Mouse (Mus musculus): ENCODE data around the gene Lipa. TPM values are rescaled to one million over a fixed set of nuclear protein-coding genes. Genes with fewer than 3 reads are reported as not detected.

Gene Lipa
- polyA plus RNA-seq, 1 experiment = not detected

GRCm38 (mm10) chr19:34445410-34446012, 81.8 kb downstream of the Lipa start:
- no peak for TF ChIP-seq GATA1 (IDR thresholded peaks at IDR 0.05; ENCODE audit: low read length)

- TF ChIP-seq GATA1 (IDR thresholded peaks at IDR 0.05; ENCODE audit: low read length) = no peak
These were observed 82.5 kb downstream of the Lipa start for GRCm38 (mm10) chr19:34444785-34445184.

Other genes with a start within 250 kb of the Lipa start
- not detected in 2 replicates for gene Fas, start 236.8 kb downstream of the Lipa start, polyA plus RNA-seq (2012)
- gene Ch25h, start 52.3 kb downstream of the Lipa start, polyA plus RNA-seq (2012) = not detected in 2 replicates
- 0.06 and 0.11 TPM in 2 replicates for gene Ifit2, start 23.2 kb upstream of the Lipa start, polyA plus RNA-seq (2012)
- not detected in 2 replicates for gene Ifit3, start 56.1 kb upstream of the Lipa start, polyA plus RNA-seq (2012)
- gene Ifit1bl1, start 74.5 kb upstream of the Lipa start, polyA plus RNA-seq (2012) = not detected in 2 replicates
- not detected in 2 replicates for gene Ifit3b, start 80.5 kb upstream of the Lipa start, polyA plus RNA-seq (2012)
- not detected in 2 replicates for gene Ifit1bl2, start 113.3 kb upstream of the Lipa start, polyA plus RNA-seq (2012)
- gene Ifit1, start 113.4 kb upstream of the Lipa start, polyA plus RNA-seq (2012) = not detected in 2 replicates
- not detected in 2 replicates for gene Slc16a12, start 219.8 kb upstream of the Lipa start, polyA plus RNA-seq (2012)

All from G1E-ER4 (cell line).